Mouse (Mus musculus): ENCODE measurements around the gene Abl1. TPM values are rescaled to one million over a fixed set of nuclear protein-coding genes. Genes with fewer than 3 reads are reported as not detected.

Gene Abl1
- polyA plus RNA-seq, 1 experiment from 2014 or later = 19.6 TPM

DNA sequence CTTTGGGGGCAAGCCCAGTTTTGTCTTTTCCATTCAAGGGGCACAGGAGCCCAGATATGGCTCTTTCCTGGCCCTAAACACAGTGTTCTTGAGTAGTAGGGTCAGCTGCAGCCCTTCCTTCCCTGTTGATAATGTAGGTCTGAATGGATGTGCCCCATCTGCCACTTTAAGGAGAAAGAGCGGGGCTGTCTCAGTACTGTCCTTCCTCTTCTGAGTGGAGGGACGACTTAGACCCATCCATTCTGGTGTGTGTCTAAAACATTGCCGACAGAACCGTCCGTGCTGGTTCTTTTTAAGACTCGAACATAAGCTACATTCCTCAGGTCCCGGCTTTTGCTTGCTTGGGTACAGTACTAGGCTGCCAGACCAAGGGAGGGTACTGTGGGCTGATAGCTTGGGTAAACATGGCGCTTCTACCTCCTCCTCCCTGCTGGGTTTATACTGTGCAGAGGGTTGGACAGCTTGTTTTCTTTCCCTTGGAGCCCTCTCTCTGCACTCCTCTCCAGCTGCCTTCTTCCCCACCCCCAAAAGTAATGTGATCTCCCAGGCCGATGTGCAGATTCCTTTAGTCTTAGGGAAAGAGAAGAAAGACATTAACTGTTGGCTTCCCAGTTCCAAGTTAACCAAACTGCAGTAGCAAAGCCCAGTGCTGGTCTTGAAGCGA lies 61.0 kb downstream of the Abl1 start:
- H3K9me3 ChIP-seq (replicated peaks; ENCODE audit: control insufficient read depth, low read length) = 0 out of 2 replicates have a peak, but pooled peaks cover 4% of the 10 kb centered on the region
- no peak overlapping the region for H3K27ac ChIP-seq (ENCODE audit: low read depth, low read length)
- ATAC-seq (no peak), DNase-seq (ENCODE audit: low spot score) (peak; percentile 17)
- H3K36me3 ChIP-seq (ENCODE audit: control insufficient read depth, insufficient read depth, low read length) = no peaks in the 10 kb centered on the region
- no peak overlapping the region for H3K9ac ChIP-seq (ENCODE audit: low read length)
- H3K27me3 ChIP-seq (replicated peaks; ENCODE audit: control insufficient read depth, insufficient read depth, low read length) = no peaks in the 10 kb centered on the region
- WGBS = 23% methylated on average over 10 of the region's 10 CpGs
- no peaks in the 10 kb centered on the region for H3K4me1 ChIP-seq (ENCODE audit: control insufficient read depth, insufficient read depth, low read length)
- H3K4me2 ChIP-seq (ENCODE audit: low read length) = no peak overlapping the region
- H3K4me3 ChIP-seq (ENCODE audit: low read depth, low read length) = no peak overlapping the region

DNA sequence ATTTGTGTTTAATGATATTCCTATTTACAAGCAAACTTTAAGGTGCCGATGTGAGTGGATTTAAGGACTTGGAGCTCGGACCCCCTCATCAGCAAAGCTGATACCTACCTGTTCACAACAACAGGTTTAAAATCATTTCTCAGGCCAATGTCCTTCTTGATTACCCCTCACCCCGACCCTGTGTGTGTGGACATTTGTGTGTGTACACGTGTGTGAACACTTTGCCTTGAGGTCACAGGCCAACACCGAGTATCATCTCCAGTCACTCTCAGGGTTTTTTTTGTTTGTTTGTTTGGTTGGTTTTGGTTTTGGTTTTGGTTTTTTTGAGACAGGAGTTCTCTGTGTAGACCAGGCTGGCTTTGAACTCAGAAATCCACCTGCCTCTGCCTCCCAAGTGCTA lies 62.0 kb downstream of the Abl1 start:
- H3K27ac ChIP-seq (ENCODE audit: low read depth, low read length) = no peak overlapping the region
- H3K27me3 ChIP-seq (replicated peaks; ENCODE audit: control insufficient read depth, insufficient read depth, low read length) = no peaks in the 10 kb centered on the region
- no peaks in the 10 kb centered on the region for H3K36me3 ChIP-seq (ENCODE audit: control insufficient read depth, insufficient read depth, low read length)
- H3K4me1 ChIP-seq (ENCODE audit: control insufficient read depth, insufficient read depth, low read length) = no peaks in the 10 kb centered on the region
- H3K9ac ChIP-seq (ENCODE audit: low read length) = no peak overlapping the region
- no peak overlapping the region for H3K4me3 ChIP-seq (ENCODE audit: low read depth, low read length)
- no peak for DNase-seq (ENCODE audit: low spot score)
- no peak overlapping the region for H3K4me2 ChIP-seq (ENCODE audit: low read length)
- no peak for ATAC-seq
- 91% methylated on average over 5 of the region's 5 CpGs for WGBS
- 0 out of 2 replicates have a peak, but pooled peaks cover 4% of the 10 kb centered on the region for H3K9me3 ChIP-seq (replicated peaks; ENCODE audit: control insufficient read depth, low read length)

DNA sequence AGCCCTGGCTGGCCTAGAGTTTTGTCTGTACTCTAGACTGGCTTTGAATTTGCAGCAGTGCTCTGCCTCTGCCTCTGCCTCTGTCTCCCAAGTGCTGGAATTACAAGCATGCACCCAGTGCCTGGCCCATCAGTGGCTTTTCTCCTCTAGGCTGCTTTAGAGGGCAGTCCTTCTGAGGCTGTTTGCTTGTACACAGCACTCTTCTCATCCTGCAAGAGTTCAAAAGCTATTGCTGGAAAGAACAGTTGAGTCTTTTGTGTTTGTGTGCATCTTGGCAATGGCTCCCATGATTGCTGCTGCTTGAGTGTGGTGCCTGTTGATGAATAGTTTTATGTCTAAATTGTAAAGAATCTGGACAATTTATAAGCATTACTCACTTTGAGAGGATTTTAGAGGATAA lies 69.3 kb downstream of the Abl1 start:
- Histone ChIP-seq H3K9ac (ENCODE audit: low read length) (no peak overlapping the region), H3K9me3 (replicated peaks; ENCODE audit: control insufficient read depth, low read length) (0 out of 2 replicates have a peak, but pooled peaks cover 4% of the 10 kb centered on the region), H3K36me3 (ENCODE audit: control insufficient read depth, insufficient read depth, low read length) (no peaks in the 10 kb centered on the region), H3K27me3 (replicated peaks; ENCODE audit: control insufficient read depth, insufficient read depth, low read length) (no peaks in the 10 kb centered on the region), H3K4me3 (ENCODE audit: low read depth, low read length) (no peak overlapping the region), H3K27ac (ENCODE audit: low read depth, low read length) (no peak overlapping the region), H3K4me1 (ENCODE audit: control insufficient read depth, insufficient read depth, low read length) (peaks cover 19% of the 10 kb centered on the region), H3K4me2 (ENCODE audit: low read length) (no peak overlapping the region)
- no peak for ATAC-seq
- DNase-seq (ENCODE audit: low spot score) = no peak

DNA sequence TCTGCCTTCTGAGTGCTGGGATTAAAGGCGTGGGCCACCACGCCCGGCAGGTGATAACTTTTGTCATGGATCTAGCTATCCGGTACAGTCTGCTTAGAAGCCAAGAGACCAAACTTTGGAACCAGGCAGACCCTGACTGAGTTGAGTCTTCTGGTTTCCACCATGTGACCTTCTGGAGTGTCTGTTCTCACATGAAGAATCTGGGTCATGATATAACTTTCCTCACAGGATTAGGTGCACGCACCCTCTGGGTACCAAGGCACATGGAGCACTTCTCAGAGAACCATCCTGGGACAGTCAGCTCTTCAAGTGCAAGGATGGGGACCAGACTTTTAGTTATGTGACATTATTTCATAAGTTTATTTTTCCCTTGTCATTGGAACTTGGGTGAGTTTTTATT lies 70.8 kb downstream of the Abl1 start:
- Histone ChIP-seq H3K4me3 (ENCODE audit: low read depth, low read length) (no peak overlapping the region; the same call in 1 of the 2 replicates), H3K27ac (ENCODE audit: low read depth, low read length) (no peak overlapping the region), H3K36me3 (ENCODE audit: control insufficient read depth, insufficient read depth, low read length) (no peaks in the 10 kb centered on the region), H3K4me2 (ENCODE audit: low read length) (peak overlapping the region; percentile 85), H3K4me1 (ENCODE audit: control insufficient read depth, insufficient read depth, low read length) (peaks cover 31% of the 10 kb centered on the region), H3K9ac (ENCODE audit: low read length) (peak overlapping the region; percentile 83; the same call in 1 of the 2 replicates), H3K9me3 (replicated peaks; ENCODE audit: control insufficient read depth, low read length) (0 out of 2 replicates have a peak, but pooled peaks cover 1% of the 10 kb centered on the region), H3K27me3 (replicated peaks; ENCODE audit: control insufficient read depth, insufficient read depth, low read length) (no peaks in the 10 kb centered on the region)
- no peak for DNase-seq (ENCODE audit: low spot score)
- no peak for ATAC-seq
- WGBS = 90% methylated on average over 5 of the region's 5 CpGs

- H3K27me3 ChIP-seq (replicated peaks; ENCODE audit: control insufficient read depth, insufficient read depth, low read length) = no peaks in the 10 kb centered on the region
- ATAC-seq = peak; percentile 94
- H3K4me2 ChIP-seq (ENCODE audit: low read length) = peak overlapping the region; percentile 85
- no peaks in the 10 kb centered on the region for H3K36me3 ChIP-seq (ENCODE audit: control insufficient read depth, insufficient read depth, low read length)
- peak overlapping the region; percentile 63 for H3K27ac ChIP-seq (ENCODE audit: low read depth, low read length)
- H3K4me3 ChIP-seq (ENCODE audit: low read depth, low read length) = peak overlapping the region; percentile 57
- H3K4me1 ChIP-seq (ENCODE audit: control insufficient read depth, insufficient read depth, low read length) = peaks cover 31% of the 10 kb centered on the region
- under 1% methylated on average over 35 of the region's 42 CpGs for WGBS
- peak; percentile 81 for DNase-seq (ENCODE audit: low spot score)
- H3K9me3 ChIP-seq (replicated peaks; ENCODE audit: control insufficient read depth, low read length) = no peaks in the 10 kb centered on the region
- H3K9ac ChIP-seq (ENCODE audit: low read length) = peak overlapping the region; percentile 83
These were observed 71.7 kb downstream of the Abl1 start for GRCm38 (mm10) chr2:31759751-31760460.

DNA sequence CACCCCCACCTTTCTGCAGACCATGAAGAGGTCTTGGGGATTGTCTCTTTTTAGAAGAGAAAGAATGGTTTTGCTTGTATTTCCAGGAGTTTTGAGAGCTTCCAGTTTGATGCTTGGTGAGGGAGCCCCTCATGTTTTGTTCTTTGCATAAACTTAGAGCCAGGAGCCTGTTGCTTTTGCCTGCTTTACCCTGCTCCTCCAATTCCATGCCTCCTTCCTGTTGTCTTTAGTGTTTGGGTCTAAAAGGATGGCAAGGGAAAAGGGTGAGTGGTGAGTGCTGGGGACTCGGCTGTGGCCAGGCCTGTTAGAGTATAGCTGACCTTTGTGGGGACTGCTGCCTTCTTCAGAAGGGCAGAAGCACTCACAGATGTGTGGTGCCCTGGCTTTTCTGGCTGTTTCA lies 72.3 kb downstream of the Abl1 start:
- Histone ChIP-seq H3K9ac (ENCODE audit: low read length) (peak overlapping the region; percentile 83), H3K4me3 (ENCODE audit: low read depth, low read length) (peak overlapping the region; percentile 57), H3K4me1 (ENCODE audit: control insufficient read depth, insufficient read depth, low read length) (peaks cover 31% of the 10 kb centered on the region), H3K27me3 (replicated peaks; ENCODE audit: control insufficient read depth, insufficient read depth, low read length) (no peaks in the 10 kb centered on the region), H3K36me3 (ENCODE audit: control insufficient read depth, insufficient read depth, low read length) (no peaks in the 10 kb centered on the region), H3K9me3 (replicated peaks; ENCODE audit: control insufficient read depth, low read length) (no peaks in the 10 kb centered on the region), H3K4me2 (ENCODE audit: low read length) (peak overlapping the region; percentile 85), H3K27ac (ENCODE audit: low read depth, low read length) (peak overlapping the region; percentile 63)
- no peak for DNase-seq (ENCODE audit: low spot score)
- no peak for ATAC-seq
- 0% methylated on average over 1 of the region's 1 CpGs for WGBS

GRCm38 (mm10) chr2:31761115-31761531 lies 72.9 kb downstream of the Abl1 start:
- Histone ChIP-seq H3K9ac (ENCODE audit: low read length) (peak overlapping the region; percentile 83), H3K27me3 (replicated peaks; ENCODE audit: control insufficient read depth, insufficient read depth, low read length) (no peaks in the 10 kb centered on the region), H3K9me3 (replicated peaks; ENCODE audit: control insufficient read depth, low read length) (no peaks in the 10 kb centered on the region), H3K4me3 (ENCODE audit: low read depth, low read length) (peak overlapping the region; percentile 57), H3K4me2 (ENCODE audit: low read length) (peak overlapping the region; percentile 85), H3K27ac (ENCODE audit: low read depth, low read length) (0 out of 2 replicates have a peak overlapping the region, but pooled peaks have one; percentile 22), H3K4me1 (ENCODE audit: control insufficient read depth, insufficient read depth, low read length) (peaks cover 31% of the 10 kb centered on the region), H3K36me3 (ENCODE audit: control insufficient read depth, insufficient read depth, low read length) (no peaks in the 10 kb centered on the region)
- DNase-seq (ENCODE audit: low spot score) (no peak), ATAC-seq (no peak)
- WGBS = 4% methylated on average over 7 of the region's 7 CpGs

- Histone ChIP-seq H3K27me3 (replicated peaks; ENCODE audit: control insufficient read depth, insufficient read depth, low read length) (no peaks in the 10 kb centered on the region), H3K4me3 (ENCODE audit: low read depth, low read length) (peak overlapping the region; percentile 57), H3K36me3 (ENCODE audit: control insufficient read depth, insufficient read depth, low read length) (no peaks in the 10 kb centered on the region), H3K4me1 (ENCODE audit: control insufficient read depth, insufficient read depth, low read length) (peaks cover 31% of the 10 kb centered on the region), H3K9ac (ENCODE audit: low read length) (peak overlapping the region; percentile 83), H3K9me3 (replicated peaks; ENCODE audit: control insufficient read depth, low read length) (no peaks in the 10 kb centered on the region), H3K27ac (ENCODE audit: low read depth, low read length) (no peak overlapping the region; the same call in 1 of the 2 replicates), H3K4me2 (ENCODE audit: low read length) (peak overlapping the region; percentile 85)
- no peak for DNase-seq (ENCODE audit: low spot score)
- no peak for ATAC-seq
- 5% methylated on average over 4 of the region's 4 CpGs for WGBS
These were observed 73.4 kb downstream of the Abl1 start for GRCm38 (mm10) chr2:31761585-31761984.

DNA sequence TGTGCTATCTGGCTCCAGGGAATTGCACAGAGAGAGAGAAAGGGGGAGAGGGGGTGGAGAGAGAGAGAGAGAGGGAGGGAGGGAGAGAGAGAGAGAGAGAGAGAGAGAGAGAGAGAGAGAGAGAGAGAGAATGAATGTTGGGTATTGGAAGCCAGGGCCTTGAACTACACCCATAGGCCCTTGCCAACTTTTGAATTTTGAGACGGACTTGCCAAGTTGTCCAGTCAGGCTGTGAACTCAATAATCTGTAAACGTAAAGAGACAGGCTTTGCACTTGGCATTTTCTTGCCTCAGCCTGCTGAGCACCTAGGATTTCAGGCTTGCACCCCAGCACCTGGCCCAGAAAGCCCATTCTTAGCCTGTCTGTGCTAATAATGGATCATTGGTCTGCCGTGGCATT lies 74.0 kb downstream of the Abl1 start:
- H3K4me3 ChIP-seq (ENCODE audit: low read depth, low read length) = peak overlapping the region; percentile 57
- H3K36me3 ChIP-seq (ENCODE audit: control insufficient read depth, insufficient read depth, low read length) = no peaks in the 10 kb centered on the region
- ATAC-seq (no peak), DNase-seq (ENCODE audit: low spot score) (no peak)
- peak overlapping the region; percentile 85 for H3K4me2 ChIP-seq (ENCODE audit: low read length)
- peak overlapping the region; percentile 83; the same call in 1 of the 2 replicates for H3K9ac ChIP-seq (ENCODE audit: low read length)
- no peaks in the 10 kb centered on the region for H3K9me3 ChIP-seq (replicated peaks; ENCODE audit: control insufficient read depth, low read length)
- 12% methylated on average over 3 of the region's 3 CpGs for WGBS
- H3K27me3 ChIP-seq (replicated peaks; ENCODE audit: control insufficient read depth, insufficient read depth, low read length) = no peaks in the 10 kb centered on the region
- peaks cover 31% of the 10 kb centered on the region for H3K4me1 ChIP-seq (ENCODE audit: control insufficient read depth, insufficient read depth, low read length)
- no peak overlapping the region for H3K27ac ChIP-seq (ENCODE audit: low read depth, low read length)
